Mouse (Mus musculus) stomach, postnatal 0 days (tissue): ENCODE data around the gene Hc. TPM values are rescaled to one million over a fixed set of nuclear protein-coding genes. Genes with fewer than 3 reads are reported as not detected.

Source experiments
- ATAC-seq: fragments of 200-750 bp; cut with Nextera tagmentation; 2 replicates; pipeline ENCODE4 v1.8.0; 2017; ENCODE audit not compliant: low FRiP score, low TSS enrichment
- DNase-seq: peaks from one replicate; pipeline ENCODE4 v3.0.0-alpha.2; 2016; ENCODE audit warnings: low spot score
- H3K27ac ChIP-seq: fragments of 300-500 bp; sonication (generic); replicated peaks from 2 replicates; pipeline ENCODE4 v1.5.1; 2014; ENCODE audit warnings: mild to moderate bottlenecking, control low read depth
- H3K27me3 ChIP-seq: fragments of 300-500 bp; sonication (generic); 2 replicates; pipeline ENCODE4 v1.6.1; 2014; ENCODE audit warnings: low read length; ENCODE audit not compliant: control insufficient read depth, insufficient read depth
- H3K36me3 ChIP-seq: fragments of 300-500 bp; sonication (generic); 2 replicates; pipeline ENCODE4 v1.6.1; 2014; ENCODE audit warnings: low read length, mixed read lengths; ENCODE audit not compliant: control insufficient read depth, insufficient read depth
- H3K4me1 ChIP-seq: fragments of 300-500 bp; sonication (generic); replicated peaks from 2 replicates; pipeline ENCODE4 v1.6.1; 2014; ENCODE audit warnings: antibody characterized with exemption; ENCODE audit not compliant: control insufficient read depth, insufficient read depth
- H3K4me2 ChIP-seq: fragments of 300-500 bp; sonication (generic); replicated peaks from 2 replicates; pipeline ENCODE4 v1.6.1; 2014; ENCODE audit warnings: low read depth, mild to moderate bottlenecking, control low read depth, moderate library complexity
- H3K4me3 ChIP-seq: fragments of 300-500 bp; sonication (generic); 2 replicates; pipeline ENCODE4 v1.5.1; 2014; ENCODE audit warnings: low read depth, low read length, control low read depth
- H3K9ac ChIP-seq: fragments of 300-500 bp; sonication (generic); 2 replicates; pipeline ENCODE4 v1.6.1; 2014; ENCODE audit warnings: mild to moderate bottlenecking, low read length, control low read depth, mixed read lengths
- H3K9me3 ChIP-seq: fragments of 300-500 bp; sonication (generic); 2 replicates; pipeline ENCODE4 v1.6.1; 2016; ENCODE audit warnings: low read length; ENCODE audit not compliant: control insufficient read depth
- CTCF ChIP-seq: IDR thresholded peaks from 2 replicates; pipeline ENCODE4 v1.5.1; 2016; ENCODE audit warnings: antibody characterized with exemption, low read depth, mild to moderate bottlenecking, moderate library complexity
- EP300 ChIP-seq: optimal IDR thresholded peaks from 2 replicates; pipeline ENCODE3; 2016; ENCODE audit warnings: antibody characterized with exemption
- WGBS: fragments of 180-500 bp; shearing (Covaris S2); extraction: QIAGEN DNeasy Blood & Tissue Kit; methylation state at CpG from one replicate; pipeline ENCODE4 v1.1.7; 2014; 5-methylcytosine and 5-hydroxymethylcytosine counted together
- polyA plus RNA-seq: library from polyadenylated mRNA; unstranded; fragments of >200 nt; fragmentation: Nextera tagmentation; extraction: Ambion mirVana; gene quantifications from 2 replicates; pipeline ENCODE4 v1.2.1, GENCODE M21; 2015

Gene Hc
- polyA plus RNA-seq, 1 experiment from 2014 or later: 0.19 TPM

DNA sequence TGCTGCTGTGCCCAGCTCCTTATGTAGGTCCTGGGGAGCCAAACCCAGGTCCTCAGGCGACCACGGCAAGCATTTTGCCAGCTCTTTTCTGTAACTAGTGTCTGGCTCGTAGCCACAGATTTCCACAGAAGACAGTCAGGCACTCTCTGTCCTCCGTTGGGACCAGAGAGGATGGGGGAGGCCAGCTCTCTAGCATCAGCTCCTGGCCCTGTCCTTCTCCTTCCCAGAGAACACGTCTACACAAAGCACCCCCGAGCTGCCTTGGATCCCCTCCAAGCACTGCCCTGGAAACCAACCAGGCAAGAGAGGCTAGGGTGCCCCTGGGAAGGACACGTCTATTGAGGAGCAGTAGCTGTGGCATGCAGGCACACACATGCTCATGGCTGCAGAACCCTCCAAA, 92.1 kb downstream of the Hc start:
- H3K4me2 ChIP-seq: no peak overlapping the region
- 0 out of 2 replicates have a peak, but pooled peaks cover 2% of the 10 kb centered on the region for H3K4me1 ChIP-seq
- H3K4me3 ChIP-seq: no peak overlapping the region
- H3K9me3 ChIP-seq: no peaks in the 10 kb centered on the region
- no peak overlapping the region for H3K27ac ChIP-seq
- 59% methylated on average over 7 of the region's 7 CpGs for WGBS
- no peak for DNase-seq
- TF ChIP-seq EP300 (no peak), CTCF (no peak)
- no peak overlapping the region for H3K9ac ChIP-seq
- H3K36me3 ChIP-seq: no peaks in the 10 kb centered on the region
- no peaks in the 10 kb centered on the region for H3K27me3 ChIP-seq
- no peak for ATAC-seq

DNA sequence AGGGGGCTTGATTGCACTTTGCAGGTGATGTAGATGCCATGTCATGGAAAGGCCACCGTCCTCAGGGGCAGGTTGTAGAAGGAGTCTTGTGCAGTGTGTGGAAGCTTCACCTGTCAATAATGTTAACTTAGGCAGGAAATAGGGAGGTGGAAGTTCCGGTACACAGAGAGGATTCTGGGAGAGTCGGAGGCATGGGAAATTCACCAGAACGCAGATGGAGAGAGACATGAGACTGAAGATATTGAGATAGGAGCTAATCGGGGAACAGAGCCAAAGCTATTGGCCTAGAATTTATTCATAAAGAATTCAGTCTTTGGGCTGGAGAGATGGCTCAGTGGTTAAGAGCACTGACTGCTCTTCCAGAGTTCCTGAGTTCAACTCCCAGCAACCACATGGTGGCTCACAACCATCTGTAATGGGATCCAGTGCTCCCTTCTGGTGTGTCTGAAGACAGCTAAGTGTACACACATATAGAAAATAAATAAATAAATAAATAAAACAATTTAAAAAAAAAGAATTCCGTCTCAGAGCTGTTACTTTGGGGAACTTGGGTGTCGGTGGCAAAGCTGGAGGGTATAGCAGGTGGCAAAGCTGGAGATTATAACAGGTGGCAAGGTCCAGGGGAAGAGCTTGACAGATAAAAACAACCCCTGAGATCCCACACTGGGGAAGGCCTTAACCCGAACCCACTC, 94.8 kb downstream of the Hc start:
- Histone ChIP-seq H3K4me1 (0 out of 2 replicates have a peak, but pooled peaks cover 4% of the 10 kb centered on the region), H3K4me3 (no peak overlapping the region), H3K9me3 (no peaks in the 10 kb centered on the region), H3K36me3 (no peaks in the 10 kb centered on the region), H3K4me2 (no peak overlapping the region), H3K27me3 (no peaks in the 10 kb centered on the region), H3K27ac (no peak overlapping the region), H3K9ac (no peak overlapping the region)
- DNase-seq (no peak), ATAC-seq (no peak)
- TF ChIP-seq EP300 (no peak), CTCF (no peak)
- 84% methylated on average over 8 of the region's 8 CpGs for WGBS

DNA sequence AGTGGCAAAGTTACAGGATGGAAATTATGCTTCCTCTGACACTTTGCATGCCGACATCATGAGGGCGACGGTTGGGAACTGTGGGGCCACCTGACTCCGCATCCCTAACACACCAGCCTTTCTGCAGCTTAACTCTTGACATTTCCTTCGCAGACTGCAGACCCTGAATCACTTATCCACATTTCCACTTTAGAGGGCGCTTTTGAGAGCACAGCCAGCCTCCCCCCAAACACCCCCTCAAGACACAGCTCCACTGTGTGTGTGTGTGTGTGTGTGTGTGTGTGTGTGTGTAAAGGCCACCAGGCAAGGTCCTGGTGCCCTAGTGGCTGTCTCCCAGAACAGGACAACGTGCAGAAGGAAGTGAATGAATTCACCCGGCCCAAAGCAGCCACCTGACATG, 95.4 kb downstream of the Hc start:
- 73% methylated on average over 8 of the region's 8 CpGs for WGBS
- ATAC-seq (no peak), DNase-seq (no peak)
- TF ChIP-seq EP300 (no peak), CTCF (no peak)
- no peaks in the 10 kb centered on the region for H3K27me3 ChIP-seq
- H3K4me2 ChIP-seq: no peak overlapping the region
- H3K9me3 ChIP-seq: no peaks in the 10 kb centered on the region
- H3K36me3 ChIP-seq: no peaks in the 10 kb centered on the region
- no peak overlapping the region for H3K4me3 ChIP-seq
- no peak overlapping the region for H3K27ac ChIP-seq
- H3K9ac ChIP-seq: no peak overlapping the region
- 0 out of 2 replicates have a peak, but pooled peaks cover 6% of the 10 kb centered on the region for H3K4me1 ChIP-seq

DNA sequence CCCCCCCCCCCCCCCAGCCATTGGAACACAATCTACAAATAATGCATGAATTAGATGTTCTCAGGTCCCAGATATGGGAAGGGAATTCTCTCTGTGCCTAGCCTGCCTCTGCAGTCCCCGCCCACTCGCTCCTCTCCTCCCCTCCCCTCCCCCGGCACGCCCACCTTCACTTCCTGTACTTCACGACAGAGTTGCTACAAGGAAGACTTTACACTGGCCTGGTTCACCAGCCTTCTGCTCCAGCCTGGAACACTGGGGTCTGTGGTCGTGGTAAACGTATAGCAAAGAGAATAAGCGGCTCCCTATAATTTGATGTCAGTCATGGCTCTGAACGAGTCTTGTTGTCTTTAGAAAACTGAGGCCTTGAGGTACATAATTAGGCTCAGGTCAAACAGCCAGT, 95.9 kb downstream of the Hc start:
- TF ChIP-seq EP300 (no peak), CTCF (no peak)
- ATAC-seq (peak; percentile 69), DNase-seq (peak; percentile 83)
- no peak overlapping the region for H3K4me2 ChIP-seq
- no peak overlapping the region for H3K4me3 ChIP-seq
- H3K9me3 ChIP-seq: no peaks in the 10 kb centered on the region
- no peaks in the 10 kb centered on the region for H3K36me3 ChIP-seq
- H3K4me1 ChIP-seq: 0 out of 2 replicates have a peak, but pooled peaks cover 6% of the 10 kb centered on the region
- whole genome bisulfite sequencing: 36% methylated on average over 9 of the region's 9 CpGs
- H3K27ac ChIP-seq: no peak overlapping the region
- no peak overlapping the region for H3K9ac ChIP-seq
- no peaks in the 10 kb centered on the region for H3K27me3 ChIP-seq

DNA sequence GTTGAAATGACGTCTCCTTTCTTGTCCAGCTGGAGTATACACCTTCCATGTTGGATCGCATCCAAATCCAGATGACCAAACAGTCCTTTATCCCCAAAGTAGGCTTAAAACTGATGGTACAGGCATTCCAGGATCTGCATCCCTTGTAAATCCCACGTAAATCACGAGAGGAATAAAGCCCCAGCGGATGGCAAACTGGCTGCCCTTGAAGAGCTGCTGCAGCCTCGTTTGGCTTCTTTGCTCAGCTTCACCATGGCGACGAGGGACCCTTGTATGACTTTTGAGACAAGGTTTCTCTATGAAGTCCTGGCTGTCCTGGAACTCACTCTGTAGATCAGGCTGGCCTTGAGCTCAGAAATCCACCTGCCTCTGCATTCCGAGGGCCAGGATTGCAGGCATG, 96.6 kb downstream of the Hc start:
- Histone ChIP-seq H3K9ac (no peak overlapping the region), H3K4me3 (no peak overlapping the region), H3K4me1 (0 out of 2 replicates have a peak, but pooled peaks cover 6% of the 10 kb centered on the region), H3K9me3 (no peaks in the 10 kb centered on the region), H3K4me2 (no peak overlapping the region), H3K27me3 (no peaks in the 10 kb centered on the region), H3K27ac (no peak overlapping the region), H3K36me3 (no peaks in the 10 kb centered on the region)
- ATAC-seq (no peak), DNase-seq (no peak)
- no peak for TF ChIP-seq EP300
- no peak for TF ChIP-seq CTCF
- WGBS: 67% methylated on average over 9 of the region's 9 CpGs

DNA sequence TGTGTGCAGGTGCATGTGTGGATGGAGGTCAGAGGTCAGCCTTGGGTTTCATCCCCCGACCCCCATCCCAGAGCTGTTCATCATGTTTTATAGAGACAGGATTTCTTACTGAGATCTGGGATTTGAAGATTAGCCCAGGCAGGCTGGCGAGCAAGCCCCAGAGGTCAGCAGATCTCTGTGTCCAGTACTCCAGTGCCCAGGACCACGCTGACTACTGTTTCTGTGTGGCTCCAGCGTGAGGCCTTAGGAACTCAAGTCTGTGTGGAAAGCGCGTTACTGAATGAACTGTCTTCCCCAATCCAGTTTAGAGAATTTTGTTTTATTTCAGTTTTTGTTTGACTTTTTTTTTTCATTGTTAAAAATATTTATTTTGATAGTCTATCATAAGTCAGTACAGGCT, 97.0 kb downstream of the Hc start:
- no peaks in the 10 kb centered on the region for H3K9me3 ChIP-seq
- TF ChIP-seq EP300: no peak
- no peak for TF ChIP-seq CTCF
- no peak overlapping the region for H3K4me3 ChIP-seq
- H3K27ac ChIP-seq: no peak overlapping the region
- WGBS: 89% methylated on average over 6 of the region's 6 CpGs
- ATAC-seq (no peak), DNase-seq (no peak)
- no peak overlapping the region for H3K4me2 ChIP-seq
- H3K4me1 ChIP-seq: 0 out of 2 replicates have a peak, but pooled peaks cover 6% of the 10 kb centered on the region
- no peaks in the 10 kb centered on the region for H3K36me3 ChIP-seq
- H3K27me3 ChIP-seq: no peaks in the 10 kb centered on the region
- H3K9ac ChIP-seq: no peak overlapping the region
